Mouse (Mus musculus) MEL (cell line): ENCODE measurements at regions not wholly inside any gene's neighbourhood (a gene's known extent, or its start where the extent isn't known, plus 50 kb on each side); places are given as distances from the start of the nearest gene placed in this dataset.

Source experiments
- CTCF ChIP-seq, 3 experiments: IDR thresholded peaks in 2 of 3; conservative IDR thresholded peaks in 1 of 3; 2 replicates each; pipeline ENCODE4 v1.5.1; 2011 to 2012; ENCODE audit warnings: low read length in 3 of 3, low read depth in 2 of 3, mild to moderate bottlenecking in 2 of 3, improper control_type of control experiment in 1 of 3, inconsistent platforms in 1 of 3, mixed read lengths in 1 of 3, moderate library complexity in 1 of 3; ENCODE audit not compliant: control insufficient read depth in 1 of 3, insufficient read depth in 1 of 3, poor library complexity in 1 of 3, severe bottlenecking in 1 of 3
- ETS1 ChIP-seq: IDR thresholded peaks from 2 replicates; pipeline ENCODE4 v1.6.1; 2012; ENCODE audit warnings: low read depth, mild to moderate bottlenecking, inconsistent platforms, low read length, improper control_type of control experiment, moderate library complexity
- MAX ChIP-seq: IDR thresholded peaks from 2 replicates; pipeline ENCODE4 v1.6.1; 2011; ENCODE audit warnings: low read length, improper control_type of control experiment
- POLR2A ChIP-seq, 2 experiments: IDR thresholded peaks; 2 replicates each; pipeline ENCODE4 v1.6.1; 2011 to 2012; ENCODE audit warnings: low read length in 2 of 2, mild to moderate bottlenecking in 2 of 2, control low read depth in 1 of 2, improper control_type of control experiment in 1 of 2, low read depth in 1 of 2, moderate library complexity in 1 of 2; ENCODE audit not compliant: control insufficient read depth in 1 of 2, insufficient read depth in 1 of 2, poor library complexity in 1 of 2
- TAL1 ChIP-seq: IDR thresholded peaks from 2 replicates; pipeline ENCODE4 v1.6.1; 2012; ENCODE audit warnings: mild to moderate bottlenecking, inconsistent platforms, low read length, moderate library complexity, mixed read lengths
- USF2 ChIP-seq, 2 experiments: IDR thresholded peaks; 2 replicates each; pipeline ENCODE4 v1.6.1; 2011 to 2012; ENCODE audit warnings: improper control_type of control experiment in 2 of 2, low read length in 2 of 2, borderline replicate concordance in 1 of 2, inconsistent platforms in 1 of 2, low read depth in 1 of 2, mild to moderate bottlenecking in 1 of 2; ENCODE audit not compliant: insufficient read depth in 1 of 2

DNA sequence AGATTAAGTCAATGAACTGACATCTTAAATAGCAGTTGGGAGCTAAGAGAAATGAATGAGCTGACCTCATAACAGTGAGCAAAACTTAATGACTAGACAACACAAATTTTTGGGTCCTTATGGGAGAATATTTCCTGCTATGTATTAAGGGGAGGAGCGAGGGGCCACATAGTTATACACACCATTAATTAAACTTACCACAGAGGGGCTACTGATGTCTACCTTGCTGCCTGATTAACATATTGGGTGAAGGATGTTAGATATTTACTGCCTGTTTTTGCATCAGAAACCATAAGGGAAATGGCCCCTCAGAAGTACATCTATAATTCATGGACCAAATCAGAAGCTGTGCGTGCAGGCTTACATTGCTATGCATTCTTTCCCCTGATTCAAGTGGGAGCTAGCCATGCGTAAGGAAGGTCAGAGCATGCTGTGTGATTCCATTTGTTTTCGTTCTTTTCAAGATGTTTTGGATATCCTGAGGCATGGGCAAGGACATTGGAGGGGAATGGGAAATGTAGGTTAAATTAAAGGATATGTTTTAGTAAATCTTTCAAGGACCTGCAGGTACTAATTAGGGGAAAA lies 437.9 kb downstream of the Flrt2 start:
- TF ChIP-seq CTCF (IDR thresholded peaks at IDR 0.05 in 2 of 3, conservative IDR thresholded peaks at IDR 0.05 in 1 of 3; ENCODE audit: control insufficient read depth in 1 of 3, insufficient read depth in 1 of 3, low read depth in 2 of 3, low read length in 3 of 3, poor library complexity in 1 of 3, severe bottlenecking in 1 of 3) (no peak), ETS1 (no peak), USF2 (IDR thresholded peaks at IDR 0.05; ENCODE audit: borderline replicate concordance in 1 of 2, insufficient read depth in 1 of 2, low read depth in 1 of 2, low read length in 2 of 2) (no peak), TAL1 (no peak), MAX (no peak), POLR2A (IDR thresholded peaks at IDR 0.05; ENCODE audit: control insufficient read depth in 1 of 2, insufficient read depth in 1 of 2, low read depth in 1 of 2, low read length in 2 of 2, poor library complexity in 1 of 2) (no peak)
